Mouse (Mus musculus) stomach, adult 2 months (tissue): ENCODE results near the gene Abcf3. TPM values are rescaled to one million over a fixed set of nuclear protein-coding genes. Genes with fewer than 3 reads are reported as not detected.

Experiments used
- polyA plus RNA-seq: library from polyadenylated mRNA; depleted of rRNA; stranded (reverse); fragments of >200 nt; gene quantifications from 2 replicates; pipeline ENCODE4 v1.2.3, GENCODE M21; 2012; rRNA removed

Gene Abcf3
- 9.7 and 15.9 TPM in 2 replicates for polyA plus RNA-seq

DNA sequence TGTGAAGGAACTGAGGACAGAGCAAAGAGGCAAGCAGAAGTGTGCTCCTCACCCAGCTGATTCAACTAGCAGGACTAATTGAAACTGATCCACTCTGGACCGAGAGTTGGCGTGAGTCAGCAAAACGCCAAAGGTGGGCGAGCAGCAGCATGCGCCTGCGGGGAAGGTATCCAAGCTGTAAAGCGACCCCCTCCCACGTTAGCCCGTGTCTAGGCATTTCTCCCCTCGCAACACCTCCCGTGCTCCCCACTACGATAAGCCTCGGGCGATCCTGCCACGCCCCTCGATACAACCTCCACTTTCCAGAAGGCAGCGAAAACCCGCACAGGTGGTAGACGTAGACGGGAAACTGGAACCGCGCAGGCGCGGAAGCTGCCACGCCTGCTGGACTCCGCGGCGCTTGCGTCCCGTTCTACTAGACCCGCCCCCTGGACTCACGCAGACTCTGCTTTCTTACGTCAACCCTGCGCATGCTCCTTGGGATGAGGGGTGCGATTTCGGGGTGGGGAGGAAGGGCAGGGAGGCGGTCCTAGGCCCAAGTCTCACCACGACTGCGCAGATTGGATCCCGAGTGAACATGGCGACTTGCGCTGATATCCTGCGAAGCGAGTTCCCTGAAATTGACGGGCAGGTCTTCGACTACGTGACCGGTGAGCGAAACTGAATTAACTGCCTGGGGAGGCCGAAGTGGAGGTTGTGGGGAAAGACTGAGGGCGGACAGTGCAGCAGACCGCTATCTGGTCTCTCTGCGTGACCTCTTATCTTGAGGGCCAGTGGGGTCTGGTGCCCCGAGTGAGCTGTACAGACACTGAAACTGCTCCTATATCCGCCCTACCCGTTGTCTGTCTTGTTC, at the start of gene Abcf3:
TSS of gene Abcf3 (plus strand) at position 482 of the 853 bp plus-strand sequence.

DNA sequence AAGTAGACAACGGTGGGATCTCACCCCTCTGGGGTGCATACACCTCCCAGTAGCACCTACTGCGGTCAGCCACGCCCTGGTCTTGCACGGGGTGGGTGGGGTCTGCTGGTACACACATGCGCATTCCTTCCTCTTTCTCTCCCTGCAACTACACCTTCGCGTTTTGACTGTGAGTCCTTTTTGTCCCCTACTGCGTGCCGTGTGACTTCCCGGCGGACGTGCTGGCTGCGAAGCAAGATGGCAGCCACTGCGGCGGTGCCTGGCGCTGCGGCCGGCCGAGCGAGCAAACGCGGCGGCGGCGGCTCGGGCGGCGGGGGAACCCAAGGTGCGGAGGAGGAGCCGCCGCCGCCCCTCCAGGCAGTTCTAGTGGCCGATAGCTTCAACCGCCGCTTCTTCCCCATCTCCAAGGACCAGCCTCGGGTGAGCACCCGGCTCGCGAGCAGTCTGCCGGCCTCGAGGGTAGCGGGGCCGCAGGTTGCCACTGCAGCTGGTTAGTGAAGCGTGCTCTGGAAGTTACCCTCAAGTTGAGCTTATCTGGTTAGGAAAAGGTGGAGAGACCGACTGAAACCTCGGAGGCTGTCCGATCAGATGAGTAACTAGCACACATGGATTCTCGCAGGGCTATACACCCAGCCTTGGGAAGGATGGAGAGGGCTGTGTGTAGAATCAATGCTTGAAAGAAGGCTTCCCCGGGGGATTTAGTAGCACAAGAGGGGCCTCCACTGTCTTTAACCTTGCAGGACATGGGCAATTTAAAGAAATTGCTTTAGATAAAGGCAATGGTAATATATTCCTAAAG, 49.5 kb upstream of the Abcf3 start, which contains the start of gene Eif2b5:
TSS of gene Eif2b5 (plus strand) at position 141 of the 799 bp plus-strand sequence.

DNA sequence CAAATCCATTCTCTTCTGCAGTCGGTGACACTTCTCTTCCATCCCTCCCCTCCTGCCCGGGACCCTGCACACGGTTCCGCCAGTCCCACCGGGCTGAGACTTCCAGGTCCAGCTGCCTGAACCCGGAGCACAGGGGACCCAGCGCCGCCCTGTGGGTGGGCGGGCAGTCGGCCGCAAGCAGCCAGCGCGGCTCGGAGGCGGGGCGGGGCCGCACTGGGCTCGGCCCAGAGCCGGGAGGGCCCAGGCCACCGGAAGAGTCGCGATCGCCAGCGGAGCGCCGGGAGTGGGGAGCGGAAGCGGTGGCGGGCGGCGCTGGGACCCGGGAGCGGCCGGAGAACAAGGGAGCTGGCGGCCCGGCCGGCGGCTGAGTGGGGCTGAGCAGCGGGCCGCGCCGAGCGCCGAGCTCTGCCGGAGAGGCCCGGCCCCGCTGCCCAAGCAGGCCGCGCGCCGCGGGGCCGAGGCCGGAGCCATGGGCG, 31.6 kb upstream of the Abcf3 start, which contains the start of gene Dvl3:
TSS of gene Dvl3 (plus strand) at position 257 of the 476 bp plus-strand sequence.

DNA sequence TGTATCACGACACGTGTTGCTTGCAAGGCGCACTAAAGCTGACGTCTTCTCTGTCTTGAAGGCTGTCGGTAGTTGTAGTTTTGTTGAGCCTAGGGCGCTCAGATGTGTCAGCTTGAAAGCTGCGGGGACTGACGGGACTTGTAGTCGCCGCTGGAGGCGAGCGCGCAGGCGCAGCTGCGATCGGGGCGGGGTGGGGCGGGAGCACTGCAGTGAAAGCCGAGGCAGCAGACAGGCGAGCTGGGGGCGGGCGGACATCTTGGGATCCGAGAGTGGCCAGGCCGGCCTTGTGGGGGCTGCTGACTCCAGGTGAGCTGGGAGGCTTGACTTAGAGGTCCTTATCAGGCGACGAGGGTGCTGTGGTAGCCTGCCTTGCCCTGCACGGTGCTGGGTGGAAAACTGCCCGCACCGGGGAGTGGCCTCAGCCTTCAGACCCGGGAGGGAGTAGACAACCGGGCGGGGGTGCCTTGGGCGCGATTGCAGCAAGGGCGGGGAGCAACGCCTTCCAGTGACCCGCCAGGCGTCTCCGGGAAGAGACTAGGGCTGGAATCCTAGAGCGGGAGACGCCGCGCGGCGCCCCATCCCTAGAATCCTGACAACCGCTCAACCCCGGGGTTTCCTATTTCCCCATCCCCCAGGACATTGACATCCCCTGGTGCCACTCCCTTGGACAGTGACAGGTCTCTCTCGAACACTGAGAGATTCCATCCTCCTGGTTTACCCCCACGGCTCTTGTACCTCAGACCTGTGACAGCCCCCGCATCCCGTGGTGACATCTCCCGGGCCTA, 12.9 kb upstream of the Abcf3 start, which contains the start of gene Ap2m1:
TSS of gene Ap2m1 (plus strand) at position 183 of the 785 bp plus-strand sequence.

DNA sequence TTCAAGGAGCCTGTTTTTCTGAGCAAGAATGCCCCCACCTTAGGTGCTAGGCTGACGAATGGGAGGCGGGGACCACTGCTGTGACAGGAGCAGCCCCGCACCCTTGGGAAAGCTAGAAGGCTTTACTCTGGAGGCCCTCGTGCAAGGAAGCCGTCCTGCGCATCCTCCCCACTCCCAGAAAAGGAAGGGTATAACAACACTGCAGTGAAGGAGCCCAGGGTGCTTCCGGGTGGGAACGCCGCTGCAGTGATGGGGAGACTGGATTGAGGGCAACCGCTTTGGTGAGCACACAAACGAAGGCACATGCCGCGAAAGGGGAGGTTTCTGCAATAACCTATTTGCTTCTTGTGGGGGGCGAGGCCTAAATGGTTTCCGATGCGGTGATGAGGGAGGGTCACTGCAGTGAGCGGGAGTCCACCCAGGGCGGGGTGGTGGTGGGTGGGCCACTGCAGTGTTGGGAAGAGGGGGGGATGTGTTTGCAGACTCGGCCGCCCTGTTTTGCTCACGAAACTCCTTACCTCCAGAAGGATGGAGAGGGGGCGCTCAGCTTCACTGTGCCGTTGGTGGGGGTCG, 41.1 kb downstream of the Abcf3 start, which contains the start of gene Vwa5b2:
TSS of gene Vwa5b2 (plus strand) at position 106 of the 573 bp plus-strand sequence.

Other genes starting within 250 kb of the Abcf3 start
- 12.6 and 14.7 TPM in 2 replicates for gene Parl, start 246.2 kb upstream of the Abcf3 start, polyA plus RNA-seq
- 0.19 and 0.53 TPM in 2 replicates for gene Cyp2ab1, start 223.2 kb upstream of the Abcf3 start, polyA plus RNA-seq
- gene Abcc5, start 122.2 kb upstream of the Abcf3 start, polyA plus RNA-seq: 21.2 and 31.6 TPM in 2 replicates
- gene Eif2b5, start 49.8 kb upstream of the Abcf3 start, polyA plus RNA-seq: 9.7 and 10.6 TPM in 2 replicates
- 19.6 and 25.7 TPM in 2 replicates for gene Dvl3, start 31.6 kb upstream of the Abcf3 start, polyA plus RNA-seq
- gene Ap2m1, start 13.1 kb upstream of the Abcf3 start, polyA plus RNA-seq: 164 and 178 TPM in 2 replicates
- 5.4 and 6.0 TPM in 2 replicates for gene Vwa5b2, start 40.9 kb downstream of the Abcf3 start, polyA plus RNA-seq
- 9.2 and 10.2 TPM in 2 replicates for gene Eef1akmt4, start 63.0 kb downstream of the Abcf3 start, polyA plus RNA-seq
- 0.11 TPM in 1 of 2 replicates, not detected in the other for gene Gm49333, start 63.0 kb downstream of the Abcf3 start, polyA plus RNA-seq
- 18.0 and 20.6 TPM in 2 replicates for gene Alg3, start 63.2 kb downstream of the Abcf3 start, polyA plus RNA-seq
- gene Camk2n2, start 72.7 kb downstream of the Abcf3 start, polyA plus RNA-seq: 5.6 and 9.2 TPM in 2 replicates
- 0.17 and 1.1 TPM in 2 replicates for gene Ece2, start 81.3 kb downstream of the Abcf3 start, polyA plus RNA-seq
- 19.8 and 23.2 TPM in 2 replicates for gene Psmd2, start 103.1 kb downstream of the Abcf3 start, polyA plus RNA-seq
- 180 and 189 TPM in 2 replicates for gene Eif4g1, start 119.7 kb downstream of the Abcf3 start, polyA plus RNA-seq
- 4.4 and 8.1 TPM in 2 replicates for gene Fam131a, start 144.7 kb downstream of the Abcf3 start, polyA plus RNA-seq
- gene Polr2h, start 169.1 kb downstream of the Abcf3 start, polyA plus RNA-seq: 2.1 and 3.3 TPM in 2 replicates
- gene Clcn2, start 169.2 kb downstream of the Abcf3 start, polyA plus RNA-seq: 40.6 and 44.8 TPM in 2 replicates
- 4.4 TPM in 2 replicates for gene Chrd, start 184.6 kb downstream of the Abcf3 start, polyA plus RNA-seq
- gene Thpo, start 185.9 kb downstream of the Abcf3 start, polyA plus RNA-seq: 1.5 and 1.6 TPM in 2 replicates